Mouse (Mus musculus): Measurements from ENCODE around the gene Olfr282.

- no peak for TF ChIP-seq POLR2A (IDR thresholded peaks at IDR 0.05; ENCODE audit: insufficient read length, low read depth)
- TF ChIP-seq CEBPB (IDR thresholded peaks at IDR 0.05; ENCODE audit: insufficient read depth, poor library complexity, severe bottlenecking), result no peak
- TF ChIP-seq POLR2AphosphoS2 (IDR thresholded peaks at IDR 0.05; ENCODE audit: insufficient read length, low read depth), result no peak
- no peak for TF ChIP-seq USF1 (IDR thresholded peaks at IDR 0.05; ENCODE audit: low read depth)
- no peak for TF ChIP-seq E2F4 (IDR thresholded peaks at IDR 0.05; ENCODE audit: insufficient read depth)
- no peak for TF ChIP-seq MYOD1 (IDR thresholded peaks at IDR 0.05; ENCODE audit: control insufficient read depth in 1 of 3, insufficient read length in 2 of 3, low read depth in 2 of 3)
- no peak for TF ChIP-seq TCF3 (IDR thresholded peaks at IDR 0.05; ENCODE audit: insufficient read length, low read depth)
- TF ChIP-seq TCF12 (IDR thresholded peaks at IDR 0.05; ENCODE audit: insufficient read depth, poor library complexity, severe bottlenecking), result no peak
- TF ChIP-seq MAX (IDR thresholded peaks at IDR 0.05; ENCODE audit: low read depth), result no peak
- TF ChIP-seq REST (IDR thresholded peaks at IDR 0.05; ENCODE audit: insufficient read depth, insufficient read length), result no peak
- TF ChIP-seq MYOG (IDR thresholded peaks at IDR 0.05; ENCODE audit: control insufficient read depth in 1 of 3, insufficient read depth in 1 of 3, insufficient read length in 2 of 3, low read depth in 2 of 3), result no peak
These were observed 41.2 kb upstream of the Olfr282 start for GRCm38 (mm10) chr15:98389796-98390195.
